Mouse (Mus musculus) adipocyte (in vitro differentiated cells): Measurements from ENCODE around the gene Nmur1.
A peak's percentile ranks its signal among the peaks of the same experiment; 100 is the strongest.

Experiments
- DNase-seq: peaks from one replicate; pipeline ENCODE4 v3.0.0-alpha.2; 2016; ENCODE audit warnings: low spot score

Gene Nmur1

GRCm38 (mm10) chr1:86426128-86426527 lies at the start of gene Nmur1, which contains the start of gene Tex44:
TSS of gene Nmur1 (minus strand) at chr1:86426228.
TSS of gene Tex44 (plus strand) at chr1:86426329.
- DNase-seq, result no peak

DNA sequence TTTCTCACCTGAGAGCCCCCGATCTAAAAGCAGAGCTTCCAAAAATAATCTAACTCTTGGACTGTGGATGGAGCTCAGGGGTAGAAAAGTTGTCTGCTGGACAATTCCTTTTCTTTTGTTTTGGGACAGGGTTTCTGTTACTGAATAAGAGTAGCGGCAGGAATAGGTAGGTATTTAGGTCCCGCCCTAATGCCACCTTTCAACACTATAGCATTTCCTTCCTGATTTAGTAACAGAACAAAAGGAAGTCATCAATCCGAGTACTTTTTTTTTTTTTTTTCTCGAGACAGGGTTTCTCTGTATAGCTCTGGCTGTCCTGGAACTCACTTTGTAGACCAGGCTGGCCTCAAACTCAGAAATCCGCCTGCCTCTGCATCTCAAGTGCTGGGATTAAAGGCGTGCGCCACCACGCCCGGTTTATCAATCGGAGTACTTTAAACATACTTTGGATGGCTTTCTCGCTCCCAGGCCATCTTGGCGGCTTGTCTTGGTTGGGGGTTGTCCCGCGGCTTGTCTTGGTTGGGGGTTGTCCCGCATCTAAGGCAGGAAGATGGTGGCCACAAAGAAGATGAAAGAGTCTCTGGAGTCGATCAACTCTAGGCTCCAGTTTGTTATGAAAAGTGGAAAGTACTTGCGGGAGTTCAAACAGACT lies 47.2 kb upstream of the Nmur1 start:
- DNase-seq, result no peak

DNA sequence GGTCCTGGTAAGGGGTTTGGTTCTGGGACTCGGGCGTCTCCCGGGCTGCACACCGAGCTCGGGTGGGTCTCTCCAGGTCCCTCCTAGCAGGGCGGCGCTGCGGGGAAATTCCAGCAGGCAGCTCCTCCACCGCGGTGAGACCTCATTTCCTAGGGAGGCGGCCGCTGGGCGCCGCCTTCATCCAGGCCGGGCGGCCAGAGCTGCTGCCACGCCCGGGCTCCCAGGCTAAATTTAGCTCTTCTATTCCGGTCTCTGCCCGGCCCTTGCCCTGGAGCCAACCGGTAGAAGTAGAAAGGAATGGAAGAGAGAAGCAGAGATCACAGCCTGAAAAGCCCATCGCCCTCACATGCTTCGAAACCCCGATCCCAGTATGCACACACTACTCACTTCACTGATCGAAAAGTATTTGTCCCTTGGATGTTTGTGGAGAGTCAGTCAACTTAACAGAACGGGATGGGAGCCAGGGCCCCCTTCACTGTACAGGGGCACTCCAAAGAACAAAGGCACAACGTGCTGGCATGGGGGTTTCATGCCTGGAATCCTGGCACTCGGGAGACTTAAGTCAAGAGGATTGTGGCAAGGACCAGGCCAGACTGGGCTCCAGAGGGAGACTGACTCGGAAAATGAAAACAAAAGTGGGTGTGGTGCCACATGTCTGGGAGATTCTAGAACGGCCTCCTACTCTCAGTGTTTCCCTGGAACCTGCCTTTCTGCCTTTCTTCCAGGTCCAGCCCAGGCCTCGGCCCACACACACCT lies 46.3 kb upstream of the Nmur1 start:
- peak; percentile 79 for DNase-seq

DNA sequence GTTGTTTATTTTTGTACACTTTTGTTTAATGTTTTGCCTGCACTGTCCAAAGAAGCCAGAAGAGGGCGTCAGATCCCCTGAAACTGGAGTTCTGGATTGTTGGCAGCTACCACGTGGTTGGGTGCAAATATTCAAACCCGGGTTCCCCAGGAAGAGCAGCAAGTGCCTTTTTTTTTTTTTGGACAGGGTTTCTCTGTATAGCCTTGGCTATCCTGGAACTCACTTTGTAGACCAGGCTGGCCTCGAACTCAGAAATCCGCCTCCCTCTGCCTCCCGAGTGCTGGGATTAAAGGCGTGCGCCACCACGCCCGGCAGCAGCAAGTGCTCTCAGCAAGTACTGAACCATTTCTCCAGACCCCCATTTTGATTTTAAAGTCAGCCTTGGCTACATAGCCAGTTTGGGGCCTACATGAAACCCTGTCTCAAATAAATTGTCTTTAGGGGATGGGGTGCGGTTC lies 45.5 kb upstream of the Nmur1 start:
- DNase-seq, result peak; percentile 77

GRCm38 (mm10) chr1:86470519-86471181 lies 44.6 kb upstream of the Nmur1 start:
- DNase-seq, result peak; percentile 95

GRCm38 (mm10) chr1:86469876-86470275 lies 43.8 kb upstream of the Nmur1 start:
- no peak for DNase-seq

DNA sequence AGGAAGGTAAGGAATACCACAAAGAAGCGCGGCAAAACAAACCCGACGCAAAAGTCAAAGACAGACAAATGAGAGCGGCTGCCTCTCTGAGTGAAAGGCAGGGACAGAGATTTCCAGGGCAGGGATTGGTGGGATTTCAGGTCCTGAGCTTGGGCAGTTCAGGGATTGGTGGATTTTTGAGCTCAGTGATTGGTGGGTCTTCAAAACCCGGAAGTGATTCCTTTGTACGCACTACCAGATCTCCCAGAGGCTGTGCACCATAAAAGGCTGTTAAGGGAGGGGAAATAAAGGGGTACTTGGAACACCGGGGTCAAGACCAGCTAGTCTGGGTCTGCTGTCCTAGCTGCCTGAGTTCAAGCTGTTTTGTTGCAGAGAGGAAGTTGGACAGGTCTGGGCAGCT lies 41.4 kb upstream of the Nmur1 start:
- DNase-seq, result no peak

DNA sequence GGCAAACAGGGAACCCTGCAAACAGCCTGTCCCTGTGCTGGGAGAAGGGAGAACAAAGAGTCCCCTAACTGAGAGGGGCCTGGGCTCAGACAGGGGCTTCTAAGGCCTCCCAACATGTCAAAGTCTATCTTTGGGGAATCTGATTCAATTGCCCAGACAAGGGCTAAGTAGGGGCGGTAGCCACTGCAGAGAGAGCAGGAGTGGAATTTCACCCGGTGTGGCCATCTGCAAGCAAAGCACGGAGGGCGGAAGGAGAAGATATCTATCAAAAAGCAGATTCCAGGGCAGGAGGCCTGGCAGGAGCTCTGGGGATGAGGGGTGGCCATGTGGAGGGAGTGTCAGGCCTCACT lies 38.8 kb upstream of the Nmur1 start:
- no peak for DNase-seq

DNA sequence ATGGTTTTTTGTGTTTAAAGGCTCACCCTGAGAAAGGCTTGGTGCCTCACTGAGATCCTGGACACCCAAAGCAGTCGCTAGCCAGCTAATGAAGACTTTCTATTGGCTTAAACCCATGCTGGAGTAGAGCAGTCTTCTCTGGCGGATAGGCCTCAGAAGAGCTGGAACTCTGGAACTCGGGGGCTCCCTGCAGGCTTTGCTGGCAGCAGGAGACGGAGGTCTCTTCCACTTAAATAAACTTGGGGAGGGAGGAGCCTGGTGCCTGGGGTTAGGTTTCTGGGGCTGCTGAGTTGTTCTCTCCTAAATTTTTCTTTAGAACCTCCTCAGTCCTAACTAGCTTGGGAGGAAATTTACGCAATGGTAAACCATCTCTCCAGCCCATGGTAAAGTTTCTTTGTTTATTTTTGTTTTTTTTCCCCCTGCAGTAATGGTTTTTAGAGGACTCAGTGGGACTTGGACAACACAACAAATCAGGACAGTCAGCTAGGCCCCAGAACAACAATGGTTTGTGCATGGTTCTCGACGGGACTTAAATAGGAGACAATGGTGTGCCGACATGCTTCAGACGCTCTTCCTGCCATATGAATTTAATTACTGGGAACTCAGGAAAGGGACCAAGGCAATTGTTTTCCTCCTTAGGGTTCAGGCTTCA lies 38.3 kb upstream of the Nmur1 start:
- DNase-seq, result no peak

DNA sequence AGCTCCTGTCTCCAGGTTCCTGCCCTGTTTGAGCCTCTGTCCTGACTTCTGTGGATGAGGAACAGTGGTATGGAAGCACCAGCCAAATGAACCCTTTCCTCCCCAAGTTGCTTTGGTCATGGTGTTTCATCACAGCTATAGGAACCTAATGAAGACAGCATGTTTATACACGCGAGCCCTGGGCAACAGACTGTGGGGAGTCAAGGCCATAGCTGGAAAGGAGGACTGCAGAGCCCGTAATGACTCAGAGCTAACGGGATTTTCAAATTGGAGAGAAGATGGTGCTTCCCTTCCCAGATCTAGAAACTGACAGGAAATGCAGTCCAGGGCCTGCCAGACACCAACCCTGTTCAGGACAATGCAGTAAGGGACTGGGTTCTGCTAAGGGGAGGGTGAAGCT lies 33.3 kb upstream of the Nmur1 start:
- no peak for DNase-seq

- DNase-seq, result no peak
These were observed 31.0 kb upstream of the Nmur1 start for GRCm38 (mm10) chr1:86456892-86457581.

- DNase-seq, result no peak
These were observed 26.7 kb upstream of the Nmur1 start for GRCm38 (mm10) chr1:86452713-86453112.

DNA sequence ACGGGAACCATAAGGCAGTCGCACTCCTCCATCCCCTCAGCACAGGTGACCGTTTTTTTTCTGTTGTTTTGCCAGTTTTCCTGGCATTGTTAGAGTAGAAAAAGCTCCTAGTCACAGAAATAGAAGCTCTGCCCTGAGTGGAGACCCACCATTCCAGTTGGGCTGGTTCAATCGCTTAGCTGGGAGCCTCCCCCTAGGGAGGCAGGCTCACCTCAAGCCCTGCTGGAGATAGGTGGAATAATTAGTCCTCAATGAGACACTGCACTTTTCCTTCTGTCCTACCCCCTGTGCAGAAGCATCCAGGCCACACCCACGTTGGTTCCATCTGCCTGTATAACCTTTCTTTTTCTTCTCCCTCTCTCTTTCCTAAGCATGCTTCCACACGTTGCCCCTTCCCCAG lies 23.9 kb upstream of the Nmur1 start:
- no peak for DNase-seq

GRCm38 (mm10) chr1:86448272-86448671 lies 22.2 kb upstream of the Nmur1 start:
- peak; percentile 93 for DNase-seq

DNA sequence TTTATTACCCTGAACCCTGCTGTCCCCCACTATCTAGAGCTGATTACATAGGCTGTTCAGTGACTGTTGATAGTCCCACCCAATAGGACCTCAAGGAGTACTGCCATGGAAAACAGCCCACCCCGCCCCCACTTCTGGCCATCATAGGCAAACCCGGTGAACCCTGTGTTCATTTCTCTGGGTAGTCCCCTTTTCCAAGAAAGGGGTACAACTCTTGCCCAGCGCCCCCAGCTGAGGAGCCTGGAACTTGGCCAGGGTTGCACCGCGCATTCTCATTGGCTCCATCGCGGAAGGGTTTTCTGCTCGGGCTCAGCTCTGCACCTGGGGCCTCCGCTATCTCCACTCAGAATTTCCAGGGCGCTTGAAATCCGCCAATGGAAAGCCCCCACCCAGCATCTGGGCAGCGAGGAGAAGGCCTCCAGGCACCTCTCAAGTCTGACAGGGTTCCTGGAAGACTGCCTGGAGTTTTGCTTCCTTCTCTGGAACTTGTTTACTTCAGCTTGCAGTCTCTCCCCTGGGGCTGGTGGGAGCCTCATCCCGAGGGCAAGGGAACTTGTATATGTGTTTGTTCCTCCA lies 21.7 kb upstream of the Nmur1 start:
- DNase-seq, result peak; percentile 99

GRCm38 (mm10) chr1:86443386-86444172 lies 17.6 kb upstream of the Nmur1 start:
- no peak for DNase-seq

- peak; percentile 81 for DNase-seq
These were observed 16.8 kb upstream of the Nmur1 start for GRCm38 (mm10) chr1:86442832-86443231.

DNA sequence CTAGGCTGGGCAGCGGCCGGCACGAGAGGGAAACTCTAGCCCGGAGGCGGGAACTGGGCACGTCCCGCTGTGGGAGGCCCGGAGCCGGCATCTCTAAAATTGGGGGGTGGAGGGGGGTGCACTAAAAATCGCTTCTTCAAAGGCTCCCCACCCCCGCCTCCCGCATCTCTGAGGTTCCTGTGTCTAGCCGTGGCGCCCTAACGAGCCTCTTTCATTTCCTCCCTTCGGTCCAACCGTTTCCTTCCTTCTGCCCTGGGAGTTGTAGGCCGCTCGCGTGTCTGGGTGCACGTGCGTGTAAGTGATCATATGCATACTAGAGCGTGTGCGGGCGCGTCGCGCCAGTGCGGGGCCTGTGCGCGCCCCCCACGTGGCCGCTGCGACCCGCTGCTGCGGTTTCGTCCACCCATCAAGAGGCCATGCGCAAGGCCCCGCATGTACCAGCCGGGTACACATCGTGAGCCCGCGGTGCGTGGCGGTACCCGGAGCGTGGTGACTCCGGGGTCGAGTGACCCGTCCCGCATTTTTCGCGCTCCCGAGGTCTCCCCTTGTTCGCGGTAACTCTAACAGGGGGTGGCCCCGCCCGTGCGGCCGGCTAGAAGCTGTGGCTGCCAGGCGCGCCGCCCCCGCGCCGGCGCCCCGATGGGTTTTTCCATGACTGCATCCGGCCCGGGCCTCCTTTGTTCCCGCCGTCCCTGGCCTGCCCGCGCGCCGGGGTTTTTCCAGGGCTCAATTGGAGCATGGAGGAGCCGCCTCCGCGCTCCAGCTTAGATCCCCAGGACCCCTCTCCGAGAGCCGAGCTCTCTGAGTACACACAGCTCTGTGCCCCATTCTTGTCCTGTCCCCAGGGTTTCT lies 16.2 kb upstream of the Nmur1 start:
- DNase-seq, result peak; percentile 79

- DNase-seq, result peak; percentile 75
These were observed 15.6 kb upstream of the Nmur1 start for GRCm38 (mm10) chr1:86441724-86441979.
